Mouse (Mus musculus) adrenal gland, adult 2 months (tissue): ENCODE data around the gene Adh1. TPM values are rescaled to one million over a fixed set of nuclear protein-coding genes. Genes with fewer than 3 reads are reported as not detected.

Experiments used
- polyA plus RNA-seq: library from polyadenylated mRNA; depleted of rRNA; stranded (reverse); fragments of >200 nt; gene quantifications from 2 replicates; pipeline ENCODE4 v1.2.3, GENCODE M21; 2012; rRNA removed
- total RNA-seq, 2 experiments: library from RNA; stranded (reverse); gene quantifications; 2 replicates each; pipeline ENCODE4 v1.2.3; 2021

Gene Adh1
- total and polyA plus RNA-seq, 3 experiments, result 1,828 to 8,328 (median 3,116) TPM

Other genes starting within 250 kb of the Adh1 start
- gene 1110002E22Rik, start 195.9 kb upstream of the Adh1 start, total RNA-seq, result under 1 TPM in 1 of 2 experiments, not detected in 1; 0.06 TPM
- gene 1110002E22Rik, start 195.9 kb upstream of the Adh1 start, polyA plus RNA-seq, result 0.01 TPM in 1 of 2 replicates, not detected in the other
- gene Gm5105, start 193.6 kb upstream of the Adh1 start, total RNA-seq, result not detected
- gene Gm5105, start 193.6 kb upstream of the Adh1 start, polyA plus RNA-seq, result not detected in 2 replicates
- gene Trmt10a, start 117.5 kb upstream of the Adh1 start, total RNA-seq, result 10 to 100 TPM in 1 of 2 experiments, 1 to 10 TPM in 1; 9.8 to 11.0 TPM
- 0.69 and 1.4 TPM in 2 replicates for gene Trmt10a, start 117.5 kb upstream of the Adh1 start, polyA plus RNA-seq
- 10 to 100 TPM in 1 of 2 experiments, 1 to 10 TPM in 1; 5.5 to 12.6 TPM for gene Mttp, start 116.0 kb upstream of the Adh1 start, total RNA-seq
- gene Mttp, start 116.0 kb upstream of the Adh1 start, polyA plus RNA-seq, result 0.51 and 0.68 TPM in 2 replicates
- gene 4930579F01Rik, start 67.2 kb upstream of the Adh1 start, total RNA-seq, result not detected
- not detected in 2 replicates for gene 4930579F01Rik, start 67.2 kb upstream of the Adh1 start, polyA plus RNA-seq
- 10 to 100 TPM in 1 of 2 experiments, 1 to 10 TPM in 1; 8.4 to 61.8 TPM for gene Adh7, start 43.2 kb upstream of the Adh1 start, total RNA-seq
- gene Adh7, start 43.2 kb upstream of the Adh1 start, polyA plus RNA-seq, result 3.9 and 4.4 TPM in 2 replicates
- gene Adh6a, start 52.3 kb downstream of the Adh1 start, total RNA-seq, result not detected
- gene Adh6a, start 52.3 kb downstream of the Adh1 start, polyA plus RNA-seq, result not detected in 2 replicates
- under 1 TPM in 1 of 2 experiments, not detected in 1; 0.17 TPM for gene Adh6b, start 80.8 kb downstream of the Adh1 start, total RNA-seq
- gene Adh6b, start 80.8 kb downstream of the Adh1 start, polyA plus RNA-seq, result 0.06 TPM in 1 of 2 replicates, not detected in the other
- 1 to 10 TPM; 1.8 to 2.0 TPM for gene Adh4, start 154.5 kb downstream of the Adh1 start, total RNA-seq
- gene Adh4, start 154.5 kb downstream of the Adh1 start, polyA plus RNA-seq, result 0.07 TPM in 1 of 2 replicates, not detected in the other
- 100 to 1,000 TPM; 151 to 165 TPM for gene Adh5, start 182.1 kb downstream of the Adh1 start, total RNA-seq
- 26.6 and 28.9 TPM in 2 replicates for gene Adh5, start 182.1 kb downstream of the Adh1 start, polyA plus RNA-seq
- gene Metap1, start 228.5 kb downstream of the Adh1 start, total RNA-seq, result 10 to 100 TPM; 46.8 to 57.2 TPM
- 5.4 and 6.6 TPM in 2 replicates for gene Metap1, start 228.5 kb downstream of the Adh1 start, polyA plus RNA-seq